Mouse (Mus musculus) midbrain, embryonic 16.5 days (tissue): ENCODE measurements around the gene Naglu. TPM values are rescaled to one million over a fixed set of nuclear protein-coding genes. Genes with fewer than 3 reads are reported as not detected.

Experiments
- ATAC-seq: fragments of 200-750 bp; cut with Nextera tagmentation; 2 replicates; pipeline ENCODE4 v1.8.0; 2017; ENCODE audit warnings: moderate TSS enrichment
- H3K27ac ChIP-seq: fragments of 300-500 bp; sonication (generic); 2 replicates; pipeline ENCODE4 v1.5.1; 2014; ENCODE audit warnings: mild to moderate bottlenecking, low read length, mixed read lengths
- H3K27me3 ChIP-seq: fragments of 300-500 bp; sonication (generic); 2 replicates; pipeline ENCODE4 v1.6.1; 2014; ENCODE audit warnings: low read depth, low read length, mixed read lengths; ENCODE audit not compliant: control insufficient read depth, insufficient read depth
- H3K36me3 ChIP-seq: fragments of 300-500 bp; sonication (generic); 2 replicates; pipeline ENCODE4 v1.6.1; 2014; ENCODE audit warnings: mild to moderate bottlenecking, low read length, moderate library complexity, mixed read lengths; ENCODE audit not compliant: control insufficient read depth, insufficient read depth
- H3K4me1 ChIP-seq: fragments of 300-500 bp; sonication (generic); 2 replicates; pipeline ENCODE4 v1.6.1; 2014; ENCODE audit warnings: mild to moderate bottlenecking, low read length, mixed read lengths; ENCODE audit not compliant: control insufficient read depth, insufficient read depth
- H3K4me2 ChIP-seq: fragments of 300-500 bp; sonication (generic); 2 replicates; pipeline ENCODE4 v1.6.1; 2014; ENCODE audit warnings: mild to moderate bottlenecking, low read length, mixed read lengths
- H3K4me3 ChIP-seq: fragments of 300-500 bp; sonication (generic); 2 replicates; pipeline ENCODE4 v1.5.1; 2014; ENCODE audit warnings: low read depth, mild to moderate bottlenecking, low read length, moderate library complexity, mixed read lengths
- H3K9ac ChIP-seq: fragments of 300-500 bp; sonication (generic); 2 replicates; pipeline ENCODE4 v1.6.1; 2014; ENCODE audit warnings: low read depth, low read length, mixed read lengths
- H3K9me3 ChIP-seq: fragments of 300-500 bp; sonication (generic); replicated peaks from 2 replicates; pipeline ENCODE4 v1.6.1; 2014; ENCODE audit warnings: mild to moderate bottlenecking, low read length, mixed read lengths; ENCODE audit not compliant: control insufficient read depth, poor library complexity, severe bottlenecking
- WGBS: fragments of 180-500 bp; shearing (Covaris S2); extraction: QIAGEN DNeasy Blood & Tissue Kit; methylation state at CpG from one replicate; pipeline ENCODE4 v1.1.7; 2014; 5-methylcytosine and 5-hydroxymethylcytosine counted together
- polyA plus RNA-seq: library from polyadenylated mRNA; unstranded; fragments of >200 nt; fragmentation: Nextera tagmentation; extraction: Ambion mirVana; gene quantifications from 2 replicates; pipeline ENCODE4 v1.2.1, GENCODE M21; 2015

Naglu gene
- polyA plus RNA-seq = 13.2 and 14.2 TPM in 2 replicates

DNA sequence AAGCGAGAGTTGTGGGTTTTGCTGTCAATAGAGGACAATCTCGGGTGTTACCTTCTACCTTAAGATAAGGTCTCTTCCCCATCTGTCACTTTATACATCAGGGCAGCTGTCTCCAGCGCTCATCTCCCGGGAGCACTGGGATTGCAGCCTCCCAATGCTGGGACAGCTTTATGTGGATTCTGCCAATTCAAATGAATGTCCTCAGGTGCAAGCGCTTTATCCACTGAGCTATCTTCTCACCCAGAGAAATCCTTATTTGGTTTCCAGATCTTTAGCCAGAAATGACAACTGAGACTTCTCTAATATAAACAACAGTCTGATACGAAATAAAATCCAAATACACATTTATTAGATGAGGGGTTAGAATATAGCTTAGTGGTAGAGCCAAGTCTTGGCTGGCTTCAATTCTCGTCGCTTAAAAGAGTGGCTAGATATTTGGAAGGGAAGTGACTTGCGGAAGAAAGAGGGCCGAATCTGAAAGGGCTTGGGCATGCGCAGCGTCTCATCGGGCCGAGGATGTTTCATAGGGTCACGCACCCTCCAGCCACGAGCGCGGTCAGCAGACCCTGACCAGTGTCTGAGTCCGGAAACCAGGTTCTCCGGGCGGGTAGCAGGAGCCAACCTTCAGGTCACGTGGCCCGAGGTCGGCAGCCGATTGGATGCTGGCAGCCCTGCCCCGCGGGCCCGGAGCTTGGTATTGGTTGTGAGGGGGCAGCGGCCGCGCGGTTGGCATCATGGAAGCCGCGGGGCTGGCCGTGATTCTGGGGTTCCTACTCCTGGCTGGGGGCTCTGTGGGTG, at the start of gene Naglu:
Gene Naglu (plus strand): TSS at position 622 of the 798 bp plus-strand sequence.
- no peaks in the 10 kb centered on the region for H3K36me3 ChIP-seq
- peak within 1 kb of the TSS; percentile 78 for H3K4me3 ChIP-seq
- no peaks in the 10 kb centered on the region for H3K9me3 ChIP-seq
- peak within 1 kb of the TSS; percentile 82 for H3K27ac ChIP-seq
- H3K4me2 ChIP-seq = peak within 1 kb of the TSS; percentile 94
- no peaks in the 10 kb centered on the region for H3K27me3 ChIP-seq
- H3K4me1 ChIP-seq = peaks cover 13% of the 10 kb centered on the region
- peak; percentile 88 for ATAC-seq
- peak within 1 kb of the TSS; percentile 92 for H3K9ac ChIP-seq
- WGBS = 3% methylated on average over 35 of the region's 35 CpGs

DNA sequence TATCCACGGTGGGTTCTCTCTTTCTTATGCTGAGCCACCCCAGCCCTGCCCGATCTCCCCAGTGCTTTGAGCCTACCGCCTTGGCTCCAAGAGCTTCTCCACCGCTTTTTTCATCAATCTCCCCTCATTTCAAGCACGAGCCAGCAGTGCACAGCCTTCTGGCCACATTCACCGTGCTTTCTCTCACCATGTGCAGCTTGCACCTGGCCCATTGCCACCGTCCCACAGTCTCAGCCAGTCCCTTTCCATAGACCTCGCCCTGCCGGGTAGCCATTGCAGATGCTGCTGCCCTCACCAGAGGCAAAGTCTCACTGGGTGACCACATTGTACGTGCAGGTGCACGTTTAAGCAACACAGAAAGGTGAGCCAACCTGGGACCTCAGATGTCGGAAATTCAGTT, 46.4 kb upstream of the Naglu start:
- no peaks in the 10 kb centered on the region for H3K4me1 ChIP-seq
- H3K36me3 ChIP-seq = peaks cover 53% of the 10 kb centered on the region
- no peak overlapping the region for H3K9ac ChIP-seq
- no peak overlapping the region for H3K27ac ChIP-seq
- H3K9me3 ChIP-seq = no peaks in the 10 kb centered on the region
- no peak overlapping the region for H3K4me2 ChIP-seq
- no peaks in the 10 kb centered on the region for H3K27me3 ChIP-seq
- no peak overlapping the region for H3K4me3 ChIP-seq
- no peak for ATAC-seq
- 84% methylated on average over 12 of the region's 12 CpGs for WGBS

DNA sequence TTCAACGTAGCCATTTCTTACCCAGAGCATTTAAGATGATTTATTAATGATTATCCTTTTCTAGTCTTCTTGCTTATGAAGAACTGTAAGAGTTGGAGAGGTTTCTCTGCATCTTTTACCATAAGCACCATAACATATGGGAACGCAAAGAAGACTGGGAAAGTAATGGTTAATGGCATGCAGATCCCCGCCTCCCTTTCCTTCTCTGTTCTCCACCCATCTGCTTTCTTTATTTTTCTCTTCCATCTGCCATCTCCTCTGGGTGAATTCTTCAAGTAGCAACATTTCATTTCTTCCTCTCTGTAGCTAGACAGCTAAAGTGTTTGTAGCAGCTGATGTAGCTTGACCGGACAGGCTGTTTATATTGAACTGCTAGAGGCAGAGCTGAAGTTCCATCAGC, 45.8 kb upstream of the Naglu start:
- Histone ChIP-seq H3K4me2 (no peak overlapping the region), H3K4me3 (no peak overlapping the region), H3K36me3 (peaks cover 54% of the 10 kb centered on the region), H3K27ac (no peak overlapping the region), H3K9me3 (no peaks in the 10 kb centered on the region), H3K9ac (no peak overlapping the region), H3K4me1 (no peaks in the 10 kb centered on the region), H3K27me3 (no peaks in the 10 kb centered on the region)
- ATAC-seq = no peak
- WGBS = 95% methylated on average over 4 of the region's 4 CpGs

DNA sequence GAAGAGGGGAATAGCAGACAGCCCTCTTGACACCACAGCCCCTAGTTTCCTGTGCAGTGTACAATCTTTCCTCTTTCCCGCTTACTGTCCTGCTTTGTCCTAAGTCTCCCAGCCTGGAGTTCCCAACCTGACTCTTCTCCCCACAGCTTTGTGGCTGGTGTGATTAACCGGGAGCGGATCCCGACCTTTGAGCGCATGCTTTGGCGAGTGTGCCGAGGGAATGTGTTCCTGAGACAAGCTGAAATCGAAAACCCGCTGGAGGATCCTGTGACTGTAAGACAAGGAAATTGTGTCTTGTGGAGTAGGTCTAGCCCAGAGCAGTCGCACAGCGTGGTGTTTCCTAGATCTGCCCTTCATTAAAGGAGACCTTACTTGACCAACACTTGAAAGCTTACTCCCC, 42.7 kb upstream of the Naglu start:
- Histone ChIP-seq H3K4me3 (no peak overlapping the region), H3K9ac (no peak overlapping the region), H3K4me1 (no peaks in the 10 kb centered on the region), H3K27ac (no peak overlapping the region), H3K27me3 (no peaks in the 10 kb centered on the region), H3K9me3 (no peaks in the 10 kb centered on the region), H3K4me2 (no peak overlapping the region), H3K36me3 (peaks cover 53% of the 10 kb centered on the region)
- ATAC-seq = no peak
- 89% methylated on average over 11 of the region's 11 CpGs for WGBS

DNA sequence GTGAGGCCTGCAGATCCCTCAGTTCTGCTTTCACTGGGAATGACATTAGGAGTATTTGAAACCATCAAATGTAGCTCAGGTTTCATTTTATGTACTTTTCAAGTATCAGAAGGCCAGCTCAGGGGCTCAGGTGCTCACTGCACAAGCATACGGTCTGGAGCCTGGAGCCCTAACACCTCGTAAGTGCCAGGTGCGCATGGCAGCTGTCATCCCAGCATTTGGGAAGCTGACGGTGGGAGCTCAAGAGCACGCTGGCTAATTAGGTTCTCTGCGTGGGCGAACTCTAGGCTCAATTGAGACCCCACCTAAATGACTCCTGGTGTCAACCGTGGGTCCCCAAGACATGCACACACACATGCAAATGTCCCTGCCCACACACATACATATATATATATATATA, 40.5 kb upstream of the Naglu start:
- no peak overlapping the region for H3K27ac ChIP-seq

DNA sequence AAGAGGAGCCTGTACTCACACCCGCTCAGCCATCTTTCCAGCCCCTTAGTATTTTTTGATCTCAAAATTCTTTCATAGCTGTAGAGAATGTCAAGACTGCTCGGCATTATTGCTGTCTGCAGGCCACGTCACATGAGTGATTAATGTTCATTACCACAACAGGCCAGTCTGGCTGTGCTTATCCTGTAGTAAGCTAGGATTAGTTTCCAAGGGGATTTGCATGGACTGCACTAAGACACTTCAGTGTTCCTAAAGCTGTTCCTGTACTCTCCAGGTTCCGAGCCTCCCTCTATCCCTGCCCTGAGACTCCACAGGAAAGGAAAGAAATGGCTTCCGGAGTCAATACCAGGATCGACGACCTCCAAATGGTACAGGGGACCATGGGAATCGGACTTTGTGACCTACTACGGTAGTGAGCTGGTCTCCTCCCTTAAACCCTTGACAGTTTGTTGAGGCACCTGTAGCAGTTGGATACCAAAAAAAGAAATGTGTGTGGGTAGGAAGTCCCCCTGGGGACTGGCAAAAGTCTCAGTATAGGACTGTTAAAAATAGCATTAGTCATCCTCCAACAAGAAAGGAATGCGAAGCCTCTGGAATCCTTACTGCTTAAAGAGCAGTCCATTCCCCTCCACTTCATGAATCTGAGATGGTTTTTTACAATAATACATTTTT, 39.5 kb upstream of the Naglu start:
- Histone ChIP-seq H3K4me2 (no peak overlapping the region), H3K36me3 (peaks cover 54% of the 10 kb centered on the region), H3K9me3 (no peaks in the 10 kb centered on the region), H3K4me1 (no peaks in the 10 kb centered on the region), H3K27ac (no peak overlapping the region), H3K27me3 (no peaks in the 10 kb centered on the region), H3K9ac (no peak overlapping the region), H3K4me3 (no peak overlapping the region)
- no peak for ATAC-seq
- WGBS = 83% methylated on average over 10 of the region's 10 CpGs

More for the DNA sequence above, 40.5 kb upstream of the Naglu start:
- no peak overlapping the region for H3K4me2 ChIP-seq
- H3K27me3 ChIP-seq = no peaks in the 10 kb centered on the region
- no peaks in the 10 kb centered on the region for H3K9me3 ChIP-seq
- H3K9ac ChIP-seq = no peak overlapping the region
- no peak for ATAC-seq
- no peak overlapping the region for H3K4me3 ChIP-seq
- 92% methylated on average over 8 of the region's 8 CpGs for WGBS
- no peaks in the 10 kb centered on the region for H3K4me1 ChIP-seq
- H3K36me3 ChIP-seq = peaks cover 54% of the 10 kb centered on the region

DNA sequence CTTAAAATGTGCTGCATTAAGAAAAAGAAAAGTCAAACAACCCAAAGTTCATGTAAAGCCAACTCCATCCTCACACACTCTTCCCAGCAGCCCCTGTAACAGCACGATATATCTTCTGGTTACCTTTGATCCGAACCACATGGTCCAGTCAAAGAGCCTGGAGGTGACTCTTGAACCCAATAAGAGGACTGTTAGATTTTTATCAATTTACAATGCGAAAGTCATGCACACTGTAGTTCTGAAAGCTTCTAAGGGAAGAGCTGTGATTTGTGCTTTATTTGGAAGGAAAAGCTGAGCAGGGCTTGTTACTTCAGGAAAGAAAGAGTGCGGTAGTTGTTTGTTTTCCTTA, 39.0 kb upstream of the Naglu start:
- H3K4me2 ChIP-seq = no peak overlapping the region
- no peaks in the 10 kb centered on the region for H3K27me3 ChIP-seq
- peaks cover 51% of the 10 kb centered on the region for H3K36me3 ChIP-seq
- H3K9ac ChIP-seq = no peak overlapping the region
- WGBS = 94% methylated on average over 4 of the region's 4 CpGs
- no peak for ATAC-seq
- H3K9me3 ChIP-seq = no peaks in the 10 kb centered on the region
- no peak overlapping the region for H3K27ac ChIP-seq
- H3K4me3 ChIP-seq = no peak overlapping the region
- no peaks in the 10 kb centered on the region for H3K4me1 ChIP-seq

DNA sequence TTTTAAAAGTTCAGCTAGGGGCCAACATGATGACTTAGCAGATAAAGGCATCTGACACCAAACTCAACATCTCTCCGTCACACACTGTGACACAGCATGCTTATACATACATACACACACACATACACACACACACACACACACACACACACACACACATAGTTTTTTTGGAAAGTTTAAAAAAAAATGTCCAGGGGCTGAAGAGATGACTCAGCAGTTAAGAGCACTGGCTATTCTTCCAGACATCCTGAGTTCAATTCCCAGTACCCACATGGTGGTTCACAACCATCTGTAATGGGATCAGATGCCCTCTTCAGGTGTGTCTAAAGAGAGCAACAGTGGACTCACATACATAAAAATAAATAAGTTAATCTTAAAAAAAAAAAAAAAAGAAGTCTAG, 38.3 kb upstream of the Naglu start:
- no peaks in the 10 kb centered on the region for H3K4me1 ChIP-seq
- H3K27ac ChIP-seq = no peak overlapping the region
- no peak overlapping the region for H3K4me3 ChIP-seq
- ATAC-seq = no peak
- H3K27me3 ChIP-seq = no peaks in the 10 kb centered on the region
- 100% methylated on average over 1 of the region's 1 CpGs for WGBS
- peaks cover 52% of the 10 kb centered on the region for H3K36me3 ChIP-seq
- no peak overlapping the region for H3K9ac ChIP-seq
- no peak overlapping the region for H3K4me2 ChIP-seq
- H3K9me3 ChIP-seq = no peaks in the 10 kb centered on the region

DNA sequence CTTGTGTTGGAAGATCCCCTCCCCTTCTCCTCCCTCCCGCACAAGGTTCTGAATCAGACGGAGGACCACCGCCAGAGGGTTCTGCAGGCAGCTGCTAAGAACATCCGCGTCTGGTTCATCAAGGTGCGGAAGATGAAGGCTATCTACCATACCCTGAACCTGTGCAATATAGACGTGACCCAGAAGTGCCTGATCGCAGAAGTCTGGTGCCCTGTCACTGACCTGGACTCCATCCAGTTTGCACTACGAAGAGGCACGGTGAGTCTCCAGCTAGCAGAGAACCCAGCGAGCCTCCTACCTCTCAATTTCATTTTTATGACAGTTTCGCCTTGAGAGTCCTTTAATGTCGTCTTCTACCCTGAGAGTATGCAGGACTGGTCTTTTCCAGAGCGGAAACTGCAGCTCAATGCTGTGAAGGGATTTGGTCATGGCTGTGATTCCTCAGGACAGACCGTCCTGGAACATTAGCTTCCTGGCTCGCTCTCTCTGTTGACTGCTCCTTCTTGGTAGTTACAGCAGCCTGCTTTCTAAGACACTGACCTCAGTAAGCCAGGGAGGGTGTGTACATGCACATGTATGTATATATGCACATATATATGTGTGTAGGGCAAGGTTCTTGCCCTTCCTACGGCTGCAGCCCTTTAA, 35.8 kb upstream of the Naglu start:
- ATAC-seq = no peak
- WGBS = 96% methylated on average over 17 of the region's 17 CpGs
- Histone ChIP-seq H3K4me2 (no peak overlapping the region), H3K27ac (no peak overlapping the region), H3K9ac (no peak overlapping the region), H3K9me3 (no peaks in the 10 kb centered on the region), H3K27me3 (no peaks in the 10 kb centered on the region), H3K4me1 (no peaks in the 10 kb centered on the region), H3K36me3 (peaks cover 62% of the 10 kb centered on the region), H3K4me3 (no peak overlapping the region)
